Mouse (Mus musculus): ENCODE data around the gene Syne3.

Syne3 gene

DNA sequence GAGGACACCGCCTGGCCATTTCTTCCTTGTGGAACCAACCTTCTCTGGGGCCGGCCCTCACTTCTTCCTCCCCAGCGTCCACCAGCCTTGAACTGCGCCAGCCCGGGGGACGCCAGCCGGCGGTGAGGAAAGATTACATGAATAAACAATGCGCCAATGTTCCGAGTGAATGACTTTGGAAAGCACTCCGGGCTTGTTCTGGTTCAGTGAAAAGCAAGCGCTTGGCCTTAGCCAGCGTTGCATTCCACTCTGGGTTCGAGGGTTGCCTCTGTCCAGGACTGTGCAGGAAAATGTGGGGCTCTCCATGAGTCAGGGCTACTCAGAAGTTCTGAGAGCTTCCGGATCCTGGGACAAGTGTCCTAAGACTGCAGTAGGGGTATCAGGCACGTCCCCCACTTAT is 113.0 kb downstream of the Syne3 start:
- DNase-seq (ENCODE audit: low spot score): no peak

DNA sequence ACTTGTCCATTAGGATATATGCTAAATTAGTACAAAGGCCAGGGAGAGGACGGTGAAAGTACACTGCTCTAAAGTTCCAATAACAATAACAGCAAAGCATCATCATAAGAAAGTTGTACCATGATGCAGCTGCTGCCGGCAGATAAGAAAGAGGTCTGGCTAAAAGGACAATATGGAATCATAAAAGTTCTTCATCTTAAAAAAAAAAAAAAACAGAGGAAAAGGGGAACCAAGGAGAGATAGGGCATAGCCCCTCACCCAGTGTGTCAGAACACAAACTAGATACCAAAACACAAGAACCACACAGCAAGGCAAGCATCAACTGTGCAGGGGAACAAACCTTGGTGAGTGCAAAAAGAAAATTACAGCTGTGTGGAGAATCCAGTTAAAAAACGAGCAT is 117.4 kb downstream of the Syne3 start:
- DNase-seq (ENCODE audit: low spot score): no peak

DNA sequence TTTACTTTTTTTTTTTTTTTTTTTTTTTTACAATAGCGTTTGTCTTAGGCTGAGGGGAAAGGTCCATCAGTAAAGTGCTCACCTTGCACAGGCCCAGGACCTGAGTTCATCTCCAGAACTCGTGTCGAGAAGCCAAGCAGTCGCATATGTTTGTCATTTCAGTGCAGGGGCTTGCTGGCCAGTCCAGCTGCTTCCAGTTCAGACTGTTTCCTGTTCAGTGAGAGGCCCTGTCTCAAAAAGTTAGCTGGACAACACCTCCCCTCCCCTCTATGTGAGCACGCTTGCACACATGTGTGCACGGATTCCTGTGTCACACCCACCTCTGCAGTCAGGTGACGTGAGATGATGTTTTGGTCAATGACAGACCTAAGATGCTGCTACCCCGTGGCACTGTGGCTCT is 119.5 kb downstream of the Syne3 start:
- no peak for DNase-seq (ENCODE audit: low spot score)

DNA sequence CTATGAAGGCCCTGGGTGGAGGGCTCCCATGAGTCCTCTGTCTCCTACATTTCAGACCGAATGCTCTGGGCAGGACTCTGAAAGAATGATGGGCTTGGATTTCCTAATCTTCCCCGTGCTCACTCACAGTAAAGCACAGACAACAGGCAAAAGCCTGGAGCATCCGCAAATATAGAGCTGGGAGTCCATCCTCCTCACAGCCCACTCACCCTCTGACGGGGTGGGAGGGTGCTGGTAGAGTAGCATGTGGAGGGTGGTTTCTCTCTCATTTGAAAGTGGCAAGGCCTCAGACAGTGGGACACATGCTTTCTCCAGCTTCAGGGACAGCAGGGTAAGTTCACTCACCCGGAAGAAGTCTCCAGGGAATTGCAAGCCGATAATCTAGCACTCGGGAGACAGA is 123.5 kb downstream of the Syne3 start:
- no peak for DNase-seq (ENCODE audit: low spot score)

DNA sequence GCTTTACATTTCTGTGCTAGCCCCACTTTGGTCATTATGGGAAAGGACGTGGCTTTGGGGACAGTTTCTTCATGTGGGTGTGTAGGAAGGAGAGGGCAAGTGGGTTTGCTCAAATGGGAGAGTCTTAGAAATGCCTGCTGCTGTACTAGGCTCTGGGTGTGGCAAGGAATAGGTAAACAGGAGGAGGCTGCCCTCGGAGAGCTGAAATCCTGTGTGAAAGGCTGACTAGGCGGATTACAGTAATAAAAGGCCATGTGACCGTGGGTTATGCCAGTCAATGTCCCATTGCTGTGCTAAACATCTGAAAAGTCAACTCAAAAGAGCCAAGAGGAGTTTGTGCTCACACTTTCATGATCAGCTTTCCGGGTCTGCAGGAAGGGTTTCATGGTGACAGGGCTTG is 127.1 kb downstream of the Syne3 start:
- no peak for DNase-seq (ENCODE audit: low spot score)

DNA sequence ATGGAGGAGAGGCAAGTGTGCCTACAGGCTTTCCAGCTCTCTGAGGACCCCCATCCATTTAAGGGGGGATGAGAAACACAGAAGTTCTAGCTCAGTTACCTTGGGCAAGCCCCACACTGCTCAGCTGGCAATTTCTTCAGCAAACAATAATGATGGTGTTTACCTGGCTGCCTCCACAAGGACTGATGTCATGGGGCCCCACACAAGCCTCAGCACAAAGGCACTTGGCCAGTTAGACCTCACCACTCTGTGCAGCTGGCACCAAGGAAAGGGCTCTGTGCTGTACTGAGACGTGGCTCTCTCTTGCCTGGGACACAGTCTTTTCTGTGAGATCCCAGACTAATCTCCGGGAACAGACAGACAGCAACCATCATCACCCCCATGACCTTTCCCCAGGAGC is 127.5 kb downstream of the Syne3 start:
- DNase-seq (ENCODE audit: low spot score): no peak

DNA sequence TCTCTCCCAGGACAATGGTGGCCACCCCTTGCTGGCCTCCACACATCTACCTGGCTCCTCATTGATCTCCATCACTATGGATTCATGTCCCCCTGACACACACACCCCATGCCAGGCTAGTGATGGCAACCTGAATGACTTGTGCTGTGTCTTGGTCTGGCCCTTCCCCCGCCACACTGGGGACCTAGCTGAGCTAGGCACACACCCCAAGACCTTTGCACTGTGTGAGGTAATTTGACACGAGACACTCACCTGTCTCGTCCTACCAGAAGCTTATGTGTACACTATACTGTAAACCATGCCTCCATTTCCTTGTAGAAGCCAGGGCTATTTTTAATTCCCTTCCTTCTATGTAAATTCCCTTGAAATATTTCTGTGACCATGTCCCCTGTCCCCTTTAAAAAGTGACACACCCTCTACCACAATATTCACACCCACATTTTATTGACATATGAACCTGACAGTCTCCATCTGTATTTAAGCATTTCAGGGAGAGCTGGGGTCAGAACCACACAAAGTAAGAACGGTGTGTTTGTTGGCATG is 128.0 kb downstream of the Syne3 start:
- no peak for DNase-seq (ENCODE audit: low spot score)

DNA sequence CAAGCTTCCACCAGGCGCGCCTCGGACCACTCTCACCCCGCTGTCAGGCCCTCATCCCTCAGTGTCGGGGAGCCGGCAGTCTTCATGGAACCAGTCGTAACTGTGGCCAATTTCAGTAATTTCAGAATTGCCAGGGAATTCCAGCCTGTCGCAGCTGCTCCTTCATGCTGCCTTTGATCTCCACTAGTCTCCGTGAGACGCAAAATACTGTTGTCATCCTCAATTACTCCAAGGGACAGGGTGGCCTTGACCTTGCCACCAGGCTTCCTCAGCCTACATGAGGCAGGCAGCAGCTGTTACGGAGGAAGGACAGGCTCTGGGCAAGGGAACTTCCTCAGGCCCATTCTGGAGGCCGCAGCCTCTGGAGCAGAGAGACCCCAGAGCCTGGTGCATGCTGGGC is 129.2 kb downstream of the Syne3 start:
- no peak for DNase-seq (ENCODE audit: low spot score)
